Mouse (Mus musculus) heart, postnatal 36 days (tissue): ENCODE measurements at regions not wholly inside any gene's neighbourhood (a gene's known extent, or its start where the extent isn't known, plus 50 kb on each side); places are given as distances from the start of the nearest gene placed in this dataset.

Experiments
- DNase-seq, 2 experiments: peaks; one replicate each; pipeline ENCODE4 v3.0.0; 2021 to 2022
- intact Hi-C: fragments of 180-260 bp; cut with DNase I; formaldehyde crosslinking; loops from one replicate; pipeline ENCODE4 v1.15.1; 2025

- DNase-seq: no peak
- intact Hi-C loops: no loop called here
Measured at GRCm38 (mm10) chr13:119117906-119118305, 310.5 kb upstream of the Paip1 start.

GRCm38 (mm10) chr13:119118382-119118781 is 310.0 kb upstream of the Paip1 start:
- intact Hi-C loops: no loop called here
- DNase-seq: no peak

- DNase-seq: no peak
- intact Hi-C loops: no loop called here
Measured at GRCm38 (mm10) chr13:119140436-119140835, 288.0 kb upstream of the Paip1 start.

GRCm38 (mm10) chr13:119143351-119143750 is 285.1 kb upstream of the Paip1 start:
- no peak for DNase-seq
- intact Hi-C loops: no loop called here

GRCm38 (mm10) chr13:119145713-119146112 is 282.7 kb upstream of the Paip1 start:
- no peak for DNase-seq
- intact Hi-C loops: no loop called here

GRCm38 (mm10) chr13:119147701-119148100 is 280.7 kb upstream of the Paip1 start:
- intact Hi-C loops: no loop called here
- no peak for DNase-seq

- no peak for DNase-seq
- intact Hi-C loops: no loop called here
Measured at GRCm38 (mm10) chr13:119149141-119149540, 279.3 kb upstream of the Paip1 start.

GRCm38 (mm10) chr13:119150847-119151548 is 277.4 kb upstream of the Paip1 start:
- intact Hi-C loops: no loop called here
- no peak for DNase-seq

- intact Hi-C loops: no loop called here
- DNase-seq: peak in 1 of 2 experiments; percentile 5
Measured at GRCm38 (mm10) chr13:119177753-119178152, 250.6 kb upstream of the Paip1 start.

GRCm38 (mm10) chr13:119178212-119178611 is 250.2 kb upstream of the Paip1 start:
- intact Hi-C loops: no loop called here
- no peak for DNase-seq

GRCm38 (mm10) chr13:119179157-119179920 is 249.1 kb upstream of the Paip1 start:
- no peak for DNase-seq
- intact Hi-C loops: no loop called here

- no peak for DNase-seq
- intact Hi-C loops: no loop called here
Measured at GRCm38 (mm10) chr13:119184322-119184877, 244.0 kb upstream of the Paip1 start.

- DNase-seq: no peak
- intact Hi-C loops: no loop called here
Measured at GRCm38 (mm10) chr13:119185567-119186143, 242.7 kb upstream of the Paip1 start.

- intact Hi-C loops: no loop called here
- no peak for DNase-seq
Measured at GRCm38 (mm10) chr13:119231556-119231955, 196.8 kb upstream of the Paip1 start.

GRCm38 (mm10) chr13:119232100-119233029 is 196.0 kb upstream of the Paip1 start:
- intact Hi-C loops: no loop called here

GRCm38 (mm10) chr13:119233030-119233385 is 195.4 kb upstream of the Paip1 start:
- intact Hi-C loops: no loop called here
- DNase-seq: no peak

More at GRCm38 (mm10) chr13:119232100-119233029, 196.0 kb upstream of the Paip1 start:
- DNase-seq: no peak

GRCm38 (mm10) chr13:119233869-119234268 is 194.5 kb upstream of the Paip1 start:
- intact Hi-C loops: no loop called here
- no peak for DNase-seq

GRCm38 (mm10) chr13:119242358-119242757 is 186.0 kb upstream of the Paip1 start:
- no peak for DNase-seq
- intact Hi-C loops: no loop called here

- DNase-seq: no peak
- intact Hi-C loops: no loop called here
Measured at GRCm38 (mm10) chr13:119247101-119247500, 181.3 kb upstream of the Paip1 start.

GRCm38 (mm10) chr13:119252006-119252405 is 176.4 kb upstream of the Paip1 start:
- intact Hi-C loops: no loop called here
- no peak for DNase-seq
